Mouse (Mus musculus) cerebellum, adult 8-10 months (tissue): ENCODE measurements at regions not wholly inside any gene's neighbourhood (a gene's known extent, or its start where the extent isn't known, plus 50 kb on each side); places are given as distances from the start of the nearest gene placed in this dataset.
A peak's percentile ranks its signal among the peaks of the same experiment; 100 is the strongest.
"Not testable (repeated sequence)": the region's sequence is repeated elsewhere in the genome, so short reads cannot be mapped to it uniquely, and the experiment has no call there.

Experiments used
- DNase-seq: peaks from one replicate; pipeline ENCODE4 v3.0.0; 2022

DNA sequence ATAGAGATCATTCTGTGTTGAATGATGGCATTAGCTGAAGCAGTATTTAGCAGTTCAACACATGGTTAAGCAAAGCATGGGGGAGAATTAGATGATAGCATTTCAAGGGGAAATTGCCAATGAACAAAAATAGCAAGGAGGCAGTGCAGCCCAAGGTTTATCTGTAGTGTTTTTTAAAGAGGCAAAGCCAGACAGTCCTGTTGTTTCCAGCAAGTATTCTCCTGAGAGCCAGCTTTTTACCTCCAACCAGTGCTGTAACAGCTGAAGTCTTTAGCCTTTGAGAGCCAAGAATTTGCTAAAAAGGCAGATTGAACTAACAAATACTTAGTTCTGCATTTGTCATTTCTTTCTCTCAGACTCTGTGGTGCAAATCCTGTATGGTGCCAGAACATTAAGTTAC, 305.1 kb upstream of the Arx start:
- no peak for DNase-seq

DNA sequence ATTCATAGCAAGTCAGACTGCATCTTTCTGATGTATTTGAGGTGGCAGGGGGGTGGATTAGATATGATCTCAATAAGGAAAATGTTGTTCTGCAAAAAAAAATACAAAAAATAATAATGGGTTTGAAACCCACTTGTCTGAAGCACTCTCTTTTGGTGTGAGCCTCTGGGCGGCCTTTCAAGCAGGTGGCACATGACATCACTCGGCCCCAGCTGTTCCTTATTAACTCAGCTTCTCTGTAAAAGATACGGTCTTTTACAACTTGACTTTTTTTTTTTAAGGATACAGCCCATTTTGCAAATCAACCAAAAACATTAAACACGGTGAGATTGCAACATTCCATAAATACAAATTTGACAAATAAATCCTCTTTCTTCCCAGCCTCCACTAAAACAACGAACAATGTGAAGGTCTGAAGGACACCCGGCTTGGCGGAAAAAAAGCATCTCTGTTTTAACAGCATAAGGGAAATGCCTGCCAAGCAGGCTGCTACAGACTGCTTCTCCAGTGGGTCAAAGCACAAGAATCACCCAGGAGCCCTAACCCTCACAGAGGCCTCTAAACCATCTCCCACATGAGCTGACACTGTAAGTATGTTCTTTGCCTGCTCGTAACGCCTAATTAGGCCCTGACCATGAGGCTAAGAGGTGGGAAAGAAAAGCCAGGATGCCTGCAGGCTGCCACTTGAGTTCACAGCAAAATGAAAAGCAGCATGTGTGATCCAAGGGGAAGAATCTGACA, 283.8 kb upstream of the Arx start:
- DNase-seq: no peak

DNA sequence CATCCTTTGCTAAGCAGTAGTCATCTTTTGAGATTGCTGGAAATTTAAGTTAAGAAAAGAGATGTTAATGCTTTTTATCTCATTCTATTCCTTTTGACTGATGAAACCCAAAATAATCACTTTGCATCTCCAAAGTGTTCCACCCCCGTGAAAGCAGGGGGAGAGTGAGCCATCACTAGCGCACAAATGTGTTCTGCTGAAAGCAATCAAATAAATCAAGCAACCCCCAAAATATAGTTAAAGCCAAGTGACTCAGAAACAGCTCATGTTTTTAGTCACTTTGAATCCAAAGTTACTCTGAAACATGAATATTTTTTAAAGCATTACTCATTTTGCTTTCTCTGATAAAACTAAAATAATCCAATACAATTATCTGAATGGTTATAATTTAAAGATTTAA, 279.6 kb upstream of the Arx start:
- no peak for DNase-seq

DNA sequence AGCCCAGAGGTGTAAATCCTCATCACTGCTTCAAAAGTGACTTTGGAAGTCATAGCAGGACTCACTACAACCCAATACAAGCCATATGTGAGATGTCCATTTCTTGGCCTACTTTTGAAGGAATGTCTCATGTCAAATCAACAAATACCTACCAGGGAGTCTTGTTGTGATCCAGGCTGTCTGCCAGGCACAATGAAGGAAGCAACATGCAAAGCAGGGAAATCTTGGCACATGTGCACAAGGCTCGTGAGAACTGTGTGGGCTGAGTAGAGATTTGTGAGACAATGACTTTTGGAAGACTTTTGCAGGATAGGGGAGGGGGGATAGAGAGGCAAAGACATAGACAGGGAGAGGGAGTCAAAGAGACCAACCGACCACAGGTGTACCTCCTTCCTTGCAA, 274.7 kb upstream of the Arx start:
- DNase-seq: no peak

DNA sequence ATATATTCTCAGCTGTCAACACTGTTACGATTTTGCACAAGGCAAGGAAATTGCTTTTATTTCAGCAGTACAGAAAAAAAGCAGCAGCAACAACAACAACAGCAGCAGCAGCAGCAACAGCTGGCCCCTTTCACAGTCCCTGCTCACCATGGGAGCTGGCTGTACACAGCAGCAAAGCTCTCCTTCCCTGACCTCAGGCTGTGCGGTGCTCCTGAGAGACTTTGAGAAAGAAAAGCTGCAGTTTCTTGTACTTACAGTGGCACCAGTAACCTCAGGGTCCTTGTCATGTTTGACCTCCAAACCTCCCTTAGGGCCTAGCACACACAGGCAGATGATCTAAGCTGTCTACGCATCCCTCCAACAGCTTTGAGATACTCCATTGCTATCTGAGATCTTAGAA, 269.9 kb upstream of the Arx start:
- no peak for DNase-seq

DNA sequence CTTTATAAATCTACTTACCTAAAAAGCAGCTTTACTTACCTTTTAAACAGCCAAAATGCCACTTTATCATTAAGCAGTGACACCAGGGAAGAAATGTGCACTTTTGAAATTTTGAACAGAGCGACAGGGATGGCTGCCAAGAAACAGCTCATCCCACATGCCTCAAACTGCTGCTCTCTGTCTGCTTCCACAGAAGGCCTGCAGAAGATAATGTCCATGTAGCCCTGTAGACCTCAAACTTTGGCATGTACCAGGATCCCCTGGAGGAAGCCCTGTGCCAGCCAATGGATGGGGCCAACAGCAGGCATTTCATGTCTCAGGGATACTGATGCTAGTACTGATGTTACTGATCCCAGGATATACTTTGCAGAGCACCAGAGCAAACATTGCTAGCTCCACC, 245.1 kb upstream of the Arx start:
- DNase-seq: peak; percentile 1

DNA sequence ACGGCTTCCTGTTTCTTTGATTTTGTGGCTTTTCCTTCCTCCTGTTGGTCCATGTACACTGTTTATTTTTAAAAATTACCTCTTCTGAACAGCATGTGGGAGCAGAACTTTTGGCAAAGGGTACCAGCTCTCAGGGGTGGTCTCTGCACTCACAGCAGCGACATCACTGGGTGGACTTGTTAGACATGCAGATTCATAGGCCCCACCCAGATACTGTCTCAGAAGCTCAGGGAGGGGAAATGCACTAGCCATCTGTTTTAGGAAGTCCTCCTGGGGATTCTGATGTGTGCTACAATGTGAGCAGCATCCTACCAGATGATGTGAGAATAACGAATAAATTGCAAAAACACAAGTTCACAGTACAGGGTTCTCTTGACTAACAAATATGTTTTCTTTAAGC, 243.5 kb upstream of the Arx start:
- DNase-seq: no peak

DNA sequence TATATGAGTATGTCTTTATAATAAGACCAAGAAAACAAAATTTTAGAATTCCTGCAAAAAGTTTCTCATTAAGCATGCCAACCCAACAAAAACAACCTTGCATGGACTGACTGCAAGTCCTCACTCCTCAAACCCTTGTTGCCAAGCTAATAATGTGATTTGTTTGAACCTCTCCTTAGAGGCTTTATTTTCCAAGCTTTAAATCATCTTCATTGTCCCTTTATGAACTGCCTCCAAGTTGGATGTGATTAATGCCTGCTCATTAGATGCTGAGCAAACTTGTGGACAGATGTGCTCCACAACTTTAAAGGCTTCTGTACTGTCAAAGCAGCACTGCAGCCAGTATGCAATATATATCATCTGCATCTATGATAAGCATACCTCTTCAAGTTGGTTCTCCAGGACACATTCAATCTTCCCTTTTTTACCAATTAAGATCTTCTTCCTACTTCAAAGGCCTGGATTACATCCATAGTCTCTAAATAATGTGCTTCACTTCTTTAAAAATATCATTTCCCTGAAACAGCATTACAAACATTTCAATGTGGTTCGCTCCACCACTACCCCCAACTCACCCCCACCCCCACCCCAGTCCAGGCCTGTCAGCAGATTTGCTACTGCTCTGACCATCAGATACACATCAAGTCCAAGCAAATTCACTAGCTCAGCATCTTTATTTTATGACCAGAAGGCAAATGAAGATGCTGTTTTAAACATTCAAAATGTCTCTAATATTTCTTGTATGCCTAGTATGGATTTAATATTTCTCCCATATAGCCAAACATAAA, 237.1 kb upstream of the Arx start:
- no peak for DNase-seq

DNA sequence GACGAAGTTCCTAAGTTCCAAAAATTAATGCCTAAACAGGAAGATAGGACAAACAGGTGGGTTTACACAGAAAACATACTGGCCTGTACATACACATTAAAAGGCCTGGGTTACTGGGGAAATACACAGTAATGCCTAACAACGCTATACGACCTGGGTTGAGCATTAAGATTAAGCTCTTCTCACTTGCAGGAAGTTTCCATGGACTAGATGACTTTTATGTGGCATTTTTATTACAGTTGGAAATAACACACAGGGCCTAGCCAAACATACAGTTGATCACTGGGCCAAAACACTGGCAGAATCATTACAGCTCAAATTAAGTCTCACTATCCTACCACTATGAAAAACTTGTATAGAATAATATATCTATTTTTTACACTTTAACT, 236.5 kb upstream of the Arx start:
- no peak for DNase-seq

DNA sequence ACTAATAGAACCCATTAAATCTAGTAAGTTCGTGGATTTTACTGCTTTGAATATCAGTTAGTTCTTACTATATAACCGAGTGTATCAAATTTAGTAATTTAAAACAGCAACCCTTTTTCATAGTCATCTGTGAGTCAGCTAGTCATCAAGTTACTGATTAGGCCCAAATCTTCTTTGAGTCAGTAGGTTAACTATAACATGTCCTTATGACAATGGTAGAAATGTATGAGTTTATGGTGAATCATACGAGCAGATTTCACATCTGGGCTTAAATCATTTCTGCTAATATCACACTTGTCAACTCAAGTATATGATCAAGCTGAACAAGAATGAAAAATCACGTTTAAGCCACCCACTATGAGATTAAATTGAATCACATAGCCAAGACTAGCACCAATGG, 226.7 kb upstream of the Arx start:
- no peak for DNase-seq

DNA sequence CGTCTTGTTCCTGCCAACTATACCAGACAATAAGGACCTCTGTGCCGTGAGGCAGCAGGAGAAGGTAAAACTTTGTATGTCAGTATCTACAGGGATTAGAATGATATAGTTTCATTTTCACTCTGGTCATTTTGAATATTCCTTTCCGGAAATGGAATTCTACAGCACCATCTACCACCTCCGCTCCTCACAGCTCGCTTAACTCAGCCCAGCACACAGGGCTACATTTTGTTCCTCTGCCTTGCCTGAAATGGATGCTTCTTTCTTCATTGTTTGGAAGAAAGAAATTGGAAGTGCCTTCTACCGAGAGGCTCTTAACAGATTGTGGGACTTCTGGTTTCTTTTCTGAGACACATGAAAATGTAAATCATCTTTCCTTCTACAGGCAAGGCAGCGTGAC, 217.4 kb upstream of the Arx start:
- no peak for DNase-seq

DNA sequence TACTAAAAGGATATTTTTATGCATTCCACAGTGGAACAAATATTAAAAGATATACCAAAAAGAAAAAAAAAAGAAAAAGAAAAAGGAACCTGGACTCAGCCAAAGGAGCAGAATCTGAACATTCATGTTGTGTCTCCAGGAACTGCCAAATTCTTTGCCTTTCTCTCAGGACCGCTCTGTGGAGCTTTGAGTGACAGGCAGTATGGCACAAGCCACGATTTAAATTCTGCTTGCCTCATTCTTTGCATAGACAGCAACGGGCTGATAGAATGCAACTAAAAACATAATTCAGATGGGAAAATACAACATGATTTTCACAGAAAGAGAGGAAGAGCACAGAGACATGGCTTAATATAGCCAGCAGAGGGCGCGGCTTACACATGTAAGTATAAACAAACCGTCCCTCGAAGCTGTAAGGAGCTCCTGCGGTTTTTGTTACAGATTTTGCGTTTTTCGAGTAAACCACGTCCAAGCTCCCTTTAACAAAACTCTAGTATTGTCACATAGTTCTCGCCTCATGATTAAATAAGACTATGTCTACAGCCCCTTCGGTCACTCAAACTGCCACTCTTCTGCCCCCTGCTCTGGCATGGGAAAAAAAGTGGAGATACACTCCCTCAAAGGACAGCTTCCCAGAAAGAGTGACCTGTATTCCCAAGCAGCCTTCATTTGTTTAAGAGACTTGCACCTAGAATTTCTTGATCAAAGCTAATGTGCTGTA, 216.5 kb upstream of the Arx start:
- DNase-seq: peak; percentile 34

DNA sequence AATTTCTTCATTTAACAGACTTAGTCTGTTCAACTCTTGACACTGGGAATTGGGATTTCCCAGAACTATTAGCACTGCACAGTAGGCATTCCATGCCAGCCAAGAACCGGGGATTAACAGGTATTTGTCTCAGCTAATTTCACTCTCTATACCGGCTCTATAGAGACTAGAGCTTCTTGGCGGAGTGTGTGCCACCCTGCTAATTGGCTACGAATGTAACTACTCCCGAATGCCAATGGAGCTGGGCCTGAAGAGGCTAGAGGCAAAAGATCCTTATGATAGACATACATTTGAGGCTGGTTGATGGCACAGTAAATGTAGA, 216.0 kb upstream of the Arx start:
- DNase-seq: no peak

DNA sequence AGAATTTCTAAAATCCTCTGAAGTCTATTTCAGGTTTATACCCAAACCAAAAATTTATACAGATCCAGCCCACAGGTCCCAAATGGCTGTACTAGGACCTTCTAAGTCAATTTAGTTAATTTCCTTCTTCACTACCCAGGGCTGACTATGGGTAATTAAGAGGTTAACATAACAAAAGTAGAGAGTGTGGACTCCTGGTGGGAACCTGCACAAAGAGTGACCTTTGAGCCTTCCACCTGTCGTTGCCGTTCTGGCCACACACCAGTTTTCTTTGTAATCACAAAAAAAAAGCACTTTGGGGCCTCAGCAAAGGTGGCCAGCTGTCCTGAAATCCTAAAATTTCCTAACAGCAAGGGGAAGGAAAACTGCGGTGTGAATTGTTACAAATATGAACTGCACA, 197.3 kb upstream of the Arx start:
- DNase-seq: no peak

DNA sequence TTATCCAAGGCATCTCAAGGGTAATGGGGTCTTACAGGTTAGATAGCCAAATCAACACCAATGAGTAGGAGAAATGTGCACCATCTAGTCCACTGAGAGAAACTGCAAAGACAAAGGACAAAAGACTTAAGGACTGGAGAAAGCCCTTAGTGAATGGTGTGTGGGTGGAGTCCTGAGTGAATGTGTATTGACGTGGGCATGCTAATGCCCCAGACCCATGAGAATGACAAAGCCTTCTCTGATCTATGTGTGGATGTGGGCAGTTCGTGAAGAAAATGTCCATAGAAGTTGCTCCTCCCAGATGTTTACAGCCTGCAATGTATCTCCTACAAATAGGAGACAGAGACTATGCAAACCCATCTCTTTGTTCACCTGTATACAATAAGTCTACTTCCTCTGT, 188.7 kb upstream of the Arx start:
- DNase-seq: no peak

DNA sequence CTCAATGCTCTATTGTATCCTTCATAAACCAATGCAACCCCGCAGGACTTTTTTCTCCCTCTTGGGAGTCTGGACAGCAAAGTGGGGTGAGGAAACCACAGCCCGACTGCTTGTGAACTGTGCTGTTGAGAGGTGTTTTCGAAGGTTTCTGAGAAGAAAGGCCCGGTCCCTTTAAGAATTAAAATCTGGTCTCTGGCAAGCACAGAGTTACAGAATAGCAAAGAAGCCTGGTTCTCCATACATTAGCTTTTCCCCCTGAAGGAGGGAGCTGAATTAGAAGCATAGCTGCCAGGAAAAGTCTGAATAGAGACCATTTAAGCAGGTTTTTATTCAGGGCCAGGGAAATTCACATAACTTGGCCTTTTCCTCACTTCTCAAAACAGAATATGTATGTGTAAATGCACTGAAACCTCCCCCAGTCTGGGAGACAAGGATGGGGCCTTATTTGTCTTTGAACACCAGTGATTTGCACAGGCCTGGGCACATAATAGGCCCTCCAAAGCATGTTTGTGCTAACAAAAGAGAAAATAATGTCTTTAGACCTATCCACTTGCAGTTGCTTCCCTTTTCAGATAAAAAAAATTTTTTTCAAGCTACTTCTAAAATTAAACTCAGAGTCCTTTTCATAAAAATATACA, 178.2 kb upstream of the Arx start:
- DNase-seq: no peak

DNA sequence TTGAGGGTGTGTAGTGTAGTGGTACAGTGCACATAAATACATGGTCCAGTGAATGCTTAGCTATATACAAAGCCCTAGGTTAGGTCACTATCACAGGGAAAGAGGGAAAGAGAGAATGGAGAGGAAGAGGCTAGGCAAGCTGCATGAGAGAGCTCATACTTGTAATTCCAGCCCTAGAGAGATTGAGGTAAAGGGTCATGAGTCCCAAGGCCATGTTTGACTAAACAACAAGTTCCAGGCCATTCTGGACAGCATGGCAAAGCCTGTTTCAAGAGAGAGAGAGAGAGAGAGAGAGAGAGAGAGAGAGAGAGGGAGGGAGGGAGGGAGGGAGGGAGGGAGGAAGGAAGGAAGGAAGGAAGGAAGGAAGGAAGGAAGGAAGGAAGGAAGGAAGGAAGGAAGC, 131.9 kb upstream of the Arx start:
- DNase-seq: not testable (repeated sequence)

DNA sequence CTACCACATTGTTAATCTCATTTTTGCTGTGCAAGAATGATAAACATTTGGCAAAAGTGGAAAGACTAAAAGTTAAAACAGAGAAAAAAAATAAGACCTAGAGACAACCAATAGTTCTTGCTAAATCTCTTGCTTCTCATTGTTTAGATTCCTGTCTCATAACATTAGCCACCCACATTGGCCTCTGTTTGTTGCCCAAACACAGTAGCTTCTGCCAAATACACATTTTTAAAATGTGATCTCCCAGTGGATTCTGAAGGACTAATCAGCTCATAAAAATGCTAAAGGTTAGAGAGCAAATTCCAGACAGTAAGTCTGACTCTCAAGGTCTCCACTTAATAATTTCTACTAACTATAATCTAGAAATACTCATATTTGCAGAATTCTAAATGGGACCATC, 127.1 kb upstream of the Arx start:
- DNase-seq: no peak

DNA sequence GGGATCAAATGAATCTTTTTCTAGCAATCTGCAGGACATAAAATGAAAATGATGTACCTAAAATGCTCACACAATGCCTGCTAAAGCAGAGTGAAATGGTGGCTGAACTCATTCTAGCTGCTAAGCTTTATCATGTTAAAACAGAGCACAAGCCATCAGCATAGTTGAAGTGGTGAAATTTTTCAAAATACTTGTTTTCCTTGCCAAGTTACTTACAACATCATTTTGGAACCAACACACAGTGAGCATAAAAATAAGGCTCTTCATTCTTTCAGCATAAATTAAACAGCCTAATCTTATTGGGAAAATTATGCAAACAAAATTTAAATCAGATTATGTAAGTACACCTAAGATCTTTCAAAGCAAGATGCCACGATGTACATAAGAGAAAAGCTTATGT, 125.3 kb upstream of the Arx start:
- no peak for DNase-seq
